Mouse (Mus musculus) brain, adult 2 months (tissue): ENCODE data around the gene Gm14597.
"Not testable (repeated sequence)": the region's sequence is repeated elsewhere in the genome, so short reads cannot be mapped to it uniquely, and the experiment has no call there.

Experiments
- DNase-seq: peaks from one replicate; pipeline ENCODE4 v3.0.0; 2011; ENCODE audit warnings: low read depth, low spot score

Gm14597 gene

DNA sequence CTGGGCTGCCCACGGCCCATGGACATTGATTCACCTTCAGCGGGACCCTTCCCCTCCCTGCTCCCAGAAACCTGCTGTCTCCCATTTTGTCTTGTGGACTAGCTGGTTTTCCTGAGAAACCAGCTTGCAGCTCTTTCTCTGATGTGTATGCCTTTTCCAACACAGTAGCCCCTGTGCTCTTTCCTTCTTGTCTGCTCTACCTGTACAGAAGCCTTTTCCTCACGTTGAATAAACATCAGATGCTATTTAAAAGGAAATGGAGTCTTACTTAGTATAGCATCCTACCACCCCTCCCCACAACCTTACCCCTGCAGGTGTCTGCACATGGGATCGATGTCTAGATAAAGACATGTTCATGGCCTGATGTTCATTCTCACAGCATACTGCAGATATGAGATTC, at the start of gene Gm14597:
Gene Gm14597 (minus strand): TSS at position 101 of the 400 bp plus-strand sequence.
- not testable (repeated sequence) for DNase-seq

- DNase-seq: not testable (repeated sequence)
Observed at GRCm38 (mm10) chrX:53652917-53653316, 44.1 kb upstream of the Gm14597 start.

GRCm38 (mm10) chrX:53645885-53646284, 37.1 kb upstream of the Gm14597 start:
- peak; percentile 28 for DNase-seq

DNA sequence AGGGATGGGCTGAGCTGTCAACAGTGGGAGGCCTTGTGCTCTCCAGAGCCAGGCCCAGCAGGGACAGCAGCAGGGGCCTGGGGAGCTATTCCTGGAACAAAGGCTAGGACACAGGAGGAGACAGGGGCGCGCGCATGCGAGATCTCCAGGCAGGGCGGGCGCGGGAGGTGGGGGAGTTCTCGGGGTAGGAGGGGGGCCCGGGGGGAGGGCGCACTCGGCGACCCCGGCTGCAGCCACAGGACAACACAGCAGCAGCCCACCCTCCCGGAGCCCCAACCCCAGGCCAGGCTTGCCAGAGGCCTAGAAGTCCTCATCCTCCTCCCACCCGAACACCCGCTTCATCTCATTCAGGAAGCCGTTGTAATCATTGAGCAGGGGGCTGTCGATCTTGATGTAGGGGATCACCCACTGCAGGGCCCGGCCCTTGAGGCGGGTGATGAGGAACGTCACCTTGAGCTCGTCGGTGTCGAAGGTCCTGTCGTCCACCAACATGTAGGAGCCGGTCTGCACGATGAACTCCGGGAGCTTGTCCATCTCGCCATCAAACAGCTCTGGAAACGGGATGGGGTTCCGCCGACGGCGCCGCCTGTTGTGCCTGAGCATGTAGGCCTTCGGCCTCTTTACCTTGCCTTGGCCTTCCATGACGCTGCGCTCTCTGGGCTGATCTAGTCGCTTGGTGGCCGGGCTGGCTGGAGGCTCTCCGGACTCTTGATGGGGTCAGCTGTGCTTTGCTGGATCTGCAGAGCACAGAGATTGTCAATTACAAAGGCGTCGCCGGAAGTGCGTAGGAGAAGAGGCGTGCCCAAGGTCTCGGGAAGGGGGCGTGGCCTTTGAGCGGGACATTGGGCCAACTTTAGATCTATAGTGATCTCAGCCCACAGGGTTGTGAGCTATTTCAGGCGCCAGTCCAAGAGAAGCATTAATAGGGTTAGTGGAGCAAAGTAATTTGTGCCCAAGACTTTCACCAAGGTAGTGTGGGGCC, 34.5 kb upstream of the Gm14597 start, which contains the start of gene Rtl8a:
Gene Rtl8a (minus strand): TSS at position 703 of the 982 bp plus-strand sequence.
- DNase-seq: peak; percentile 93

DNA sequence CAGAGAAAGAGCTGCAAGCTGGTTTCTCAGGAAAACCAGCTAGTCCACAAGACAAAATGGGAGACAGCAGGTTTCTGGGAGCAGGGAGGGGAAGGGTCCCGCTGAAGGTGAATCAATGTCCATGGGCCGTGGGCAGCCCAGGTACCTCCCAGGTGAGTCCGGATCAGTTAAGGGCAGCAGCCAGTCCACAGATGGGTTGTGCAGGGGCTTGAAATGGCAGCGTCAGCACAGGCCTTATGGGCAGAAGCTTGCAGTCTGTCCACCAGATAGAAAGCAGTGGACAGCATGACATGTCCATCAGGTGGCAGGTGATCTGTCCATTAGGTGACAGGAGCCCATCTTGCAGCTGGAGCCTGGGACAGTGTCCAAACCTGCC, 33.8 kb upstream of the Gm14597 start:
- DNase-seq: not testable (repeated sequence)

- not testable (repeated sequence) for DNase-seq
Observed at GRCm38 (mm10) chrX:53638107-53638506, 29.3 kb upstream of the Gm14597 start.

DNA sequence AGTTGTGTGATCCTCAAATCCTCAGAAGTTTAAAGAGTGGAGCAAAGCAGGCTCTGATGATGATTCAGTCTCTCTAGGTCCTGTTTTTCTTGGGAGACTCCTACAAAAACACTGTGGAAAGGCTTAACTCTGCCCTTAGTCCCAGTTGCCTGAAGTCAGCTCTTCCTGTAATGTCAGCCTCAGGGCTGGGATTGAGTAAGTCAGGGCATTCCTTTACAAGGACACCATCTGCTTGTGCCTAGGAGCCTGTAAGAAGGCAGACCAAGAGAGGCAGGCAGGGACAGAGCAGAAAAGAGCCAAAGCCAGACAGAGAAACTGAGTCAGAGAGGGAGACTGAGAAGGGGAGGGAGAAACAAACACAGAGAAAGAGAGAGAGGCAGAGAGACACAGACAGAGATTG, 2.6 kb upstream of the Gm14597 start:
- not testable (repeated sequence) for DNase-seq

DNA sequence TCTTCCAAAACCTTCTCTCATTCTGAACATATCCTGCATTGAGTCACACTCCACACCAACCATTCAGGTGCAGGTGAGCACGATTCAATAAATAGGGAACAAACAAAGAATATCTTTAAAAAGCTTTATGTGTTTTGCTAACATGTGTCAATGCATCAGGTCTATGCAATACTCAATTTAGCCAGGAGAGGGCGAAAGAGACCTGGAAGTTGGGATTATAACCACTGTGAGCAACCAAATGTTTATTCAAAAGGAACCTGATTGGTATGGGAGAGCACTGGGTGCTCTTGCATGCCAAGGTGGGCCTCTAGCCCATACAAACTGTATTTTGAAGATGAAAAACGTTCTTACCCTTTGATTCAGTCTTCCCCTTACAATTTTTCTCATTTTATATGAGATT, 1.8 kb upstream of the Gm14597 start:
- DNase-seq: peak; percentile 82

DNA sequence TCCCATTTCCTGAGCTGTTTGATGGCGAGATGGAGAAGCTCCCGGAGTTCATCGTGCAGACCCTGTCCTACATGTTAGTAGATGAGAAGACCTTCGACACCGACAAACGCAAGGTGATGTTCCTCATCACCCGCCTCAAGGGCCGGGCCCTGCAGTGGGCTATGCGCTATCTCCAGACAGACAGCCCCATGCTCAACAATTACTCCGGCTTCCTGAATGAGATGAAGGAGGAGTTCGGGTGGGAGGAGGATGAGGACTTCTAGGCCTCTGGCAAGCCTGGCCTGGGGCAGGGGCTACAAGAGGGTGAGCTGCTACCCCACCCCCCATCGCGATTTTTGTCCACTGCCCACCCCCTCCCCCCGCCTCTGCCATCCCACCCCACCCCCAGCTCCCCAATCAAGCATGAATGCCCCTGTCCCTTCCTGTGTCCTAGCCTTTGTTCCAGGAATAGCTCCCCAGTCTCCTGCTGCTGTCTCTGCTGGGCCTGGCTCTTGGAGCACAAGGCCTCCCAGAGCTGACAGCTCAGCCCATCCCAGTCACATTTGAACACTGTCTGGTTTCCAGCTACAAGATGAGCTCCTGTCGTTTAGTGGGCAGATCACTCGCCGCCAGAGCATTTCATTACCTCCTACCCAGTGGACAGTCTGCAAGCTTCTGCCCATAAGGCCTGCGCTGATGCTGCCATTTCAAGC, 511 bp downstream of the Gm14597 start:
- peak; percentile 74 for DNase-seq

GRCm38 (mm10) chrX:53607242-53608121, 1.3 kb downstream of the Gm14597 start, which contains the start of gene Rtl8c:
TSS of gene Rtl8c (plus strand) at chrX:53608032.
- DNase-seq: peak; percentile 94

DNA sequence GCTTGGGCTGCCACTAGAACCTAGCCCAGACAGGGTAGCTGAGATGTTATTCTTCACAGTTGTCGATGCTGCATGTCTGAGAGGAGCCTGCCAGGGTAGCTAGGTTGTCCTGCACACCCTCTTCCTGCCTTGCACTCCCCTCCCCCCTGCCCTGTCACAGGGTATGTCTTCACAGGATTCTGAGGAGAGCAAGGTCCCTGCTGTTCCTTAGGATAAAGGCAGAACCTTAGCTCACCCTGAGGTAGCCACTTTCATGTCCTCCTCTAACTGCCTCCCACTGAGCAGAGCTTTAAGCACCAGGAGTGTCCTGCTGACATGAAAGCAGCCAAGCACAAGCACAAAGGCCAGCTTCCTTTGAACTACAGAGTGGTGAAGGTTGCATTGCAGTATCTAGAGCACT, 2.6 kb downstream of the Gm14597 start:
- not testable (repeated sequence) for DNase-seq

- not testable (repeated sequence) for DNase-seq
Observed at GRCm38 (mm10) chrX:53599993-53600392, 8.8 kb downstream of the Gm14597 start.

DNA sequence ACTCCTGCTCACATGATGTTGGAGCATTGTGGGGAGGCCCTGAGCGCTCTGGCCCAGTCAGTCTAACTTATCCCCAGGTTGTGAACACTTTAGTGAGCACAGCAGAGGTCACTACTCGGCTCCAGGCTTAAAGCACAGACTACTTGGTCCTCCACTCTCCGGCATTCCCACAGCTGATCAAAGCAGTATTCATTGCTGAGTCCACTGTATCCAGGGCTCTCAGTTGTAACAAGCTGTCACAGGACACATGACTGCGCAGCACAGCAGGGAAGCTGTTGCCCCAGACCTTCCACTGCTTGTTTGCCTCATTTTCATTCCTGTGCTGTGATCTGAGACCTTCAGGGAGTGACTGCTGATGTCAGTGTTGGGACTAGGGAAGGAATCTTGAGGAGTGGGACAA, 25.4 kb downstream of the Gm14597 start:
- DNase-seq: not testable (repeated sequence)

DNA sequence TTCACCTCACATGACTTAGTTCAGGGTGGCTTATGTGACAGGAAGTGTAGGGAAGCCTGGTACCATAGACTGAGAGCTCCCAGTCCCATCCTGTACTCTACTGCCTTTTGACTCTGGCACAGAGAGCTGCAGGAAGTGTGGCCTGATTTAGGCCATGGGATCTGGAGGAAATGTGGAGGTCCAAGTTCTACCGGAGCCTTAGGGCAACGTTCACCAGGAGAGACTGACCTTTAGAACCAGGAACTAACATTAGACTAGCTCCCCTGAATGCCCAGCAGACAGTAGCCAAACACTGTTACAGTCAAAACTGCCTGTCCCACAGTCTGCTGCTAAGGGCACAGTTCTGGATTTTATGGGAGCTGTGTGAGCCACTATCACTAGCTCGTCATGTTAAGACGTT, 27.4 kb downstream of the Gm14597 start:
- DNase-seq: not testable (repeated sequence)

GRCm38 (mm10) chrX:53579311-53579710, 29.5 kb downstream of the Gm14597 start:
- DNase-seq: no peak
